Mouse (Mus musculus): ENCODE measurements around the gene Hus1b. TPM values are rescaled to one million over a fixed set of nuclear protein-coding genes. Genes with fewer than 3 reads are reported as not detected.

Gene Hus1b
- 0.11 and 0.25 TPM in 2 replicates for polyA plus RNA-seq (2012; rRNA removed)

DNA sequence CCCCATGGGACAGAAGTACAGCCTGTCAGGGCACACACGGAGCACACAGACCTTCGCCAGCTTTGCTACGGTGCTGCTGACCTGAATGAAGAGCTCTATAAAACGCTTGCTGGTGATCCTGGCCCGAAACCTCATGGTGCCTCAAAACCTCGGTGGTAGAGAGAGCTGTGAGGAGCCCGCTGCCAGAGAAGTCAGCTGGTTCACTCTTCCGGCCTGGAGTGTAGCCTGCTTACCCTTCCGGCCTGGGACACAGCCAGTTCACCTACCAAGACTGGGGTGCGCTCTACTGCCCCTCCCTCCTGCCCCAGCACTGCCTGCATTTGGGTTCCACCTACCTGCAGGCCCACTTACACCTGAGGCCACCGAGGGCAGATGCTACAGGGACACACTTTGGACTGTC is at the start of gene Hus1b:
Gene Hus1b (minus strand): TSS at position 220 of the 400 bp plus-strand sequence.

DNA sequence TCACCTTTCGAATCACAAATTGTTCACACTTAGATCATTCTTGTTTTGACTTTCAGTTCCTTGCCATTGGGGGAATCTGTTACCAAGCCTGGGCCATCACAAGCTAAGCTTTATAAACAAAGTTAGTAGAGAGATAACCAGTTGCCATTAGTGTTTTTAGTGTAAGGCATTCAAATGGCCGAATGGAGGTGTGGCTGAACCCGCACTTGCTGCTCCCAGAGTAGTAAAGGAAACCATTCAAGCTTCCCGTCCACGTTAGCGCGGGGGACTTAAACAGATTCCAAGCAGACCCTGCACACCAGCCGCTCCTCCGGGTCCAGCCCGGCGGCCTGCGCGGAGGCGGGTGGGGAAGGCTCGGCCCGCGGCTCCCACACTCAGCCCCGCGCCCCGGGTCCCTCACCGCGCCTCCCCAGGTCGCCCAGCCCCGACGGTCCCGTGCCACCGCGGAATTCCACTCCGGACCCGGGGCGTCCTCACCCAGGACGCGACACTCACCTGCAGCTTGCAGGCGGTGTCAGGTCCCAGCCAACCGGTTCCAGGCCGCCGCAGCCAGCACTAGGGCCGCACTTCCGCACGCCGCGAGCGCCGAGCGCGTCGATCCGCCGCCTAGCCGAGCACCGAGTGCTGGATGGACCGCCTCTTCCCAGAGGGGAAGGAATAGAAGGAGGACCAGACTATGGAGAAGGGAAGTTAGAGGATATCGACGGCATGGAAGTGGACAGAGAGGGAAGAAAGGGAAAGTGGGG is 26.1 kb upstream of the Hus1b start, which contains the start of the genes Exoc2 and Gm5447:
Gene Exoc2 (minus strand): TSS at position 593 of the 746 bp plus-strand sequence.
Gene Gm5447 (plus strand): TSS at position 704 of the 746 bp plus-strand sequence.

Other genes starting within 250 kb of the Hus1b start
- 0.02 and 0.04 TPM in 2 replicates for gene Irf4, start 198.5 kb downstream of the Hus1b start, polyA plus RNA-seq (2012; rRNA removed)
- gene Exoc2, start 26.3 kb upstream of the Hus1b start, polyA plus RNA-seq (2012; rRNA removed), result 18.7 and 26.9 TPM in 2 replicates
- 0.04 and 0.17 TPM in 2 replicates for gene Gm5447, start 26.4 kb upstream of the Hus1b start, polyA plus RNA-seq (2012; rRNA removed)